Mouse (Mus musculus) lung, postnatal 0 days (tissue): ENCODE results near the gene Gcm2.

ENCODE experiments used
- CTCF ChIP-seq: IDR thresholded peaks from 2 replicates; pipeline ENCODE4 v1.5.1; 2016; ENCODE audit warnings: antibody characterized with exemption, mild to moderate bottlenecking
- EP300 ChIP-seq: IDR thresholded peaks from 2 replicates; pipeline ENCODE4 v1.6.1; 2016; ENCODE audit warnings: antibody characterized with exemption, mild to moderate bottlenecking, control low read depth

- TF ChIP-seq CTCF (no peak), EP300 (no peak)
Observed at GRCm38 (mm10) chr13:41153146-41153545, 42.3 kb upstream of the Gcm2 start.
